Mouse (Mus musculus): ENCODE data around the gene Pgghg. TPM values are rescaled to one million over a fixed set of nuclear protein-coding genes. Genes with fewer than 3 reads are reported as not detected.
A peak's percentile ranks its signal among the peaks of the same experiment; 100 is the strongest.

The Pgghg gene
- polyA plus RNA-seq, 1 experiment from 2014 or later, result 12.2 TPM

DNA sequence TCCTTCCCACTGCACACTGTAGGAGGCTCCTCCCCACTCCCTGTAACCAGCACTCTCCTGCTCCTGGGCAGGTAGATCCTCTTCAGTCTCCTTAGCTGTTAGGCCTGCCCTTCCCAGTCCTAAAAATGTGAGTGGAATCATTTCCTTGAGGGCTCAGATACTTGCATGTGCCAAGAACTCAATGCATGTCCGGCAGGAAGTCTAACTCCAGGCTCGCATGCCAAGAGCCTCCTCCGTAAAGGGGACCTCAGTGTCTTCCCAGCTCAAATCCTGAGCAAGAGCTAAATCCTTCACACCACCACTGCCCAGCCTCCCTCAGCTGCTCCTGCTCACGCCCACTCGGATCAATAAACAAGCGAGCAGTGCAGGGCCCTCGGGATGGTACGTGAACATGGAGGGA, 9.9 kb downstream of the Pgghg start:
- no peaks in the 10 kb centered on the region for H3K27me3 ChIP-seq (replicated peaks)
- no peak overlapping the region for H3K27ac ChIP-seq
- H3K9ac ChIP-seq, result no peak overlapping the region
- 36% methylated on average over 8 of the region's 8 CpGs for WGBS
- H3K36me3 ChIP-seq, result peaks cover 11% of the 10 kb centered on the region
- H3K9me3 ChIP-seq, result no peaks in the 10 kb centered on the region
- peaks cover 23% of the 10 kb centered on the region for H3K4me1 ChIP-seq
- no peak overlapping the region for H3K4me3 ChIP-seq
- peak overlapping the region; percentile 1; the same call in 1 of the 2 replicates for H3K4me2 ChIP-seq (replicated peaks)
- no peak; the same call in 1 of the 2 replicates for ATAC-seq (ENCODE audit: low FRiP score, low read depth)

DNA sequence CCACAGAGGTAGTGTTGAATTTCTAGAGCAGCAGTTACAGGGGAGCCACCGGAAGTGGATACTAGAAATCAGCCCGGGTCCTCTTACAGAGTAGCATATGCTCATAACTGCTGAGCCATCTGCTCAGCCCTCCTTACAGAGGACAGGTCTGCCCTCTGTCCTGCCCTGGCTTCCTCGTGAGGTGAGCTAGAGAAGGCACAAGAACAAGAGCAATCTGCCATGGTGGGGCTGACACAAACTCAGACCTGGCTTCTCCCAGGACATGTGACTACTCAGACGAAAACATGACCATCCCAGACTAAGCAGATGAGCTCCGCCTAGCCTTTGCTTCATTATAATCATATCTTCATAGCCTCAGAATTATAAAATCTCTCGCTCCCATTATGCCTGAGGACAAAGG, 10.6 kb downstream of the Pgghg start:
- Histone ChIP-seq H3K4me3 (no peak overlapping the region), H3K27me3 (replicated peaks) (no peaks in the 10 kb centered on the region), H3K9ac (no peak overlapping the region), H3K27ac (no peak overlapping the region), H3K9me3 (no peaks in the 10 kb centered on the region), H3K36me3 (peaks cover 11% of the 10 kb centered on the region), H3K4me2 (replicated peaks) (0 out of 2 replicates have a peak overlapping the region, but pooled peaks have one; percentile 1), H3K4me1 (peaks cover 23% of the 10 kb centered on the region)
- ATAC-seq (ENCODE audit: low FRiP score, low read depth), result no peak
- 77% methylated on average over 6 of the region's 6 CpGs for WGBS

DNA sequence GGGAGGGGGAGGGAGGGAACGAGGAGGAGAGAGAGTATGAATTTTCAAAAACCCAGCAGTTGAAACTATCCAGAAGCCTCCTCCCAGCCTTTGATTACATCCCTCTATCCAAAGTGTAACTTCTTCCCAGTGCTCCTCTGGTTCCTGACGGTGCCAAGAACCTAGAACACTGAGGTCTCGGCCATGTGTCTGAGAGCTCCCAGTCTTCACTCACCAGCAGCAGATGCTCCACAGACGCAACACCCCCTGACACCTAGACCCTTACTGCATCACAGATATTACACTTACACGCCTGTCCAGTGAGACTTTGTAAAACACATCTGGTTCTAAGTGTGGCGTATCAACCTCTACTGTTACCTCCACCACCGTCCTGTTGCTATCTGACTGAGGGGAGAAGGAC, 11.2 kb downstream of the Pgghg start:
- Histone ChIP-seq H3K4me1 (peaks cover 23% of the 10 kb centered on the region), H3K9me3 (no peaks in the 10 kb centered on the region), H3K27me3 (replicated peaks) (no peaks in the 10 kb centered on the region), H3K27ac (no peak overlapping the region), H3K36me3 (peaks cover 11% of the 10 kb centered on the region), H3K9ac (no peak overlapping the region), H3K4me3 (no peak overlapping the region), H3K4me2 (replicated peaks) (no peak overlapping the region)
- WGBS, result 86% methylated on average over 7 of the region's 7 CpGs
- no peak for ATAC-seq (ENCODE audit: low FRiP score, low read depth)

DNA sequence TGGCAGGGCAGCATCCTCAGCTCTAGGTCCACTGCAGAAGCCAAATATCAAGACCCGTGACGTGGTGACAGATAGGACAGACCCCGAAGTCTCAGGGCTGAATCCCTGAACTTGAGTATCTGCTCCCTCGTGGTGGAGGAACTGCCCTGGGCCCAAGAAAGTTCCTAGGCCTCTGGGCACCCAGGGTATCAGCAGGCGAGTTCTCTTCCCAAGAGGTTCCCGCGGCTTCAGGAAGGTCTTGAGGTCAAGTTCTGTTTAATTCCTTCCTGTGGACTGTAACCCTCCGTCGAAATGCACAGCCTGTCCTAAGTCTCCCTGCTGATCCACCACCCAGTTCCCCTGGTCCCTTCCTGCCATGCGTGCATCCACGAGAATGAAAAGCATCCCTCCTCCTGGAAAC, 11.9 kb downstream of the Pgghg start:
- Histone ChIP-seq H3K4me3 (no peak overlapping the region), H3K9me3 (no peaks in the 10 kb centered on the region), H3K4me1 (peaks cover 23% of the 10 kb centered on the region), H3K36me3 (peaks cover 6% of the 10 kb centered on the region; the same call in 1 of the 2 replicates), H3K27ac (no peak overlapping the region), H3K9ac (no peak overlapping the region), H3K27me3 (replicated peaks) (no peaks in the 10 kb centered on the region), H3K4me2 (replicated peaks) (no peak overlapping the region)
- no peak for ATAC-seq (ENCODE audit: low FRiP score, low read depth)
- WGBS, result 89% methylated on average over 11 of the region's 11 CpGs

DNA sequence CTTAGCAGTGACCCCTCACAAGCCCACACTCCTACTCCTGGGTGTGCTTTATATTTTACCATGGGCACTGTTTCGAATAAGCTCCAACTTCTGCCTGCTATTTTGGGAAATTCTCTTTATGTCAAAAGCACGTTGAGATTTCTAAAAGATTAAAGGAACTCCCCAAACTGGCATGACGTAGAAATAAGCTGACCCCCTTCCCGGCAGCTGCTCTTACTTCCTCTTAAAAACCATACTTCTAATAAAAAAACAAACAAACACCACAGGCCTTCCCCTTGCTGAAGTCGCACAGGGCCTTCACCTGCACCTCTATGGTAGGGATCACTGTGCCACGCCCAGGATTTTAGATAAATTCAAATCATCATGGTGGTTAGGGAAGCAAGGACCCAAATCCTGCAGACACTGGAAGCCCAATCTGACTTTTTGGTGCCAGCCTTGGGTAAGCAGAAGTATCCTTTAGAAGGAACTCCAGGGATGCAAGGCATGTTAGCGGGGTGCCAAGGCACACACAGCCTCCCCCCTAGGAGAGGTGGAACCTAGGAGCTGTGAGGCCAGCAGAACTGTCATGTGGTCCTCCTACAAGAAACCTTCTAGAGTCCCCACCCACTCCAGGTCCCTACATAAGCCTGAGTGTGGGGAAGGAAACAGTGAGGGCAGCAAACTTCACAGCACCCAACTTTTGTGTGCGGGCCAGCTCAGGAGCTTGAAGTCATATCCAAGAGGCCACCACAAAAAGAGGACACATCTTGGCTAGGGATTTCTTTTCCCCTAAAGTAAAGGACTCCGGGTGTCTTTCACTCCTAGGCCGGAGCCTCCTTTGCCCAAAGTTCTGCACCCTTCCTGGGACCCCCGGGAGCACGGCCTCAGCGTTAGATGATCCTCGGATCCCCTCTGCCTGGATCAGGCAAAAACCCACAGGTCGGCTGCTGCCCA, 12.9 kb downstream of the Pgghg start:
- H3K4me1 ChIP-seq, result peaks cover 30% of the 10 kb centered on the region
- H3K4me3 ChIP-seq, result peak overlapping the region; percentile 41; the same call in 1 of the 2 replicates
- H3K27ac ChIP-seq, result no peak overlapping the region
- WGBS, result 70% methylated on average over 15 of the region's 15 CpGs
- H3K9ac ChIP-seq, result no peak overlapping the region
- no peaks in the 10 kb centered on the region for H3K9me3 ChIP-seq
- ATAC-seq (ENCODE audit: low FRiP score, low read depth), result no peak
- no peaks in the 10 kb centered on the region for H3K36me3 ChIP-seq
- peak overlapping the region; percentile 60 for H3K4me2 ChIP-seq (replicated peaks)
- no peaks in the 10 kb centered on the region for H3K27me3 ChIP-seq (replicated peaks)

DNA sequence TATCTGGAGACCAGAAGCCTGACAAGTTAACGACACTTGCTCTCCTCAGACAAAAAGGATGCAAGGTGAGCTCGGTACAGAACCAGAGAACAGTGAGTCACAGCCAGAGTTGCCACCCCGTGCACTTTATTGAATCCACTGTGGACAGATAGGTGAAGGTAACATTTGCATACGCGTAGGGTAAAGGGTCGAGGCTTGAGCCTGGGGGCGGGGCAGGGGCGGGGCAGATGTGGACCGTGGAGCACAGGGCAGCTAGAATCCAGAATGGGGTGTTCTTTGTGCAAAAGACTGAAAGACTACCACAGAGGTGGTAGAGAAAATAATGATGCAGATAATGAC, 13.5 kb downstream of the Pgghg start:
- H3K27ac ChIP-seq, result no peak overlapping the region

DNA sequence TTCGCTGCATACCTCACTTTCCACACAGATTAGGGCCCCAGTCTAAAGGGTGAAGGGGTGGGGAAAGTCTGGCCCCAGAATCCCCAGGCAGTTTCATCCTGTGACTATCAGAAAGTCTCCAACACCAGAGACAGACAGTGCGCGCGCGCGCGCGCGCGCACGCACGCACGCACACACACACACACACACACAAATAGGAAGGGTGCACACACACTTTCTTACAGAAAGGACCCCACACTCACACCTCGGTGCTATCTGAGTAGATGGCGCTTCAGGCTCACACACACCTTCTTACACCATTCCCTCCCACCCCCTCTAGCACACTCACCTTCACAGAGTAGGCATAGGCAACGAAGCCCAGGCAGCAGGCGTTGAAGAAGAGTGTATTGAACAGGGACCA, 14.2 kb downstream of the Pgghg start:
- Histone ChIP-seq H3K36me3 (no peaks in the 10 kb centered on the region), H3K9ac (peak overlapping the region; percentile 45), H3K4me1 (peaks cover 31% of the 10 kb centered on the region), H3K4me3 (peak overlapping the region; percentile 41), H3K9me3 (no peaks in the 10 kb centered on the region), H3K27me3 (replicated peaks) (no peaks in the 10 kb centered on the region), H3K27ac (no peak overlapping the region), H3K4me2 (replicated peaks) (peak overlapping the region; percentile 60)
- 18% methylated on average over 17 of the region's 17 CpGs for WGBS
- ATAC-seq (ENCODE audit: low FRiP score, low read depth), result 0 out of 2 replicates have a peak, but pooled peaks have one; percentile 23

More for the DNA sequence above, 13.5 kb downstream of the Pgghg start:
- Histone ChIP-seq H3K4me3 (peak overlapping the region; percentile 41; the same call in 1 of the 2 replicates), H3K4me2 (replicated peaks) (peak overlapping the region; percentile 60), H3K4me1 (peaks cover 36% of the 10 kb centered on the region), H3K9me3 (no peaks in the 10 kb centered on the region), H3K36me3 (no peaks in the 10 kb centered on the region), H3K27me3 (replicated peaks) (no peaks in the 10 kb centered on the region), H3K9ac (no peak overlapping the region)
- WGBS, result 8% methylated on average over 9 of the region's 9 CpGs
- ATAC-seq (ENCODE audit: low FRiP score, low read depth), result no peak

DNA sequence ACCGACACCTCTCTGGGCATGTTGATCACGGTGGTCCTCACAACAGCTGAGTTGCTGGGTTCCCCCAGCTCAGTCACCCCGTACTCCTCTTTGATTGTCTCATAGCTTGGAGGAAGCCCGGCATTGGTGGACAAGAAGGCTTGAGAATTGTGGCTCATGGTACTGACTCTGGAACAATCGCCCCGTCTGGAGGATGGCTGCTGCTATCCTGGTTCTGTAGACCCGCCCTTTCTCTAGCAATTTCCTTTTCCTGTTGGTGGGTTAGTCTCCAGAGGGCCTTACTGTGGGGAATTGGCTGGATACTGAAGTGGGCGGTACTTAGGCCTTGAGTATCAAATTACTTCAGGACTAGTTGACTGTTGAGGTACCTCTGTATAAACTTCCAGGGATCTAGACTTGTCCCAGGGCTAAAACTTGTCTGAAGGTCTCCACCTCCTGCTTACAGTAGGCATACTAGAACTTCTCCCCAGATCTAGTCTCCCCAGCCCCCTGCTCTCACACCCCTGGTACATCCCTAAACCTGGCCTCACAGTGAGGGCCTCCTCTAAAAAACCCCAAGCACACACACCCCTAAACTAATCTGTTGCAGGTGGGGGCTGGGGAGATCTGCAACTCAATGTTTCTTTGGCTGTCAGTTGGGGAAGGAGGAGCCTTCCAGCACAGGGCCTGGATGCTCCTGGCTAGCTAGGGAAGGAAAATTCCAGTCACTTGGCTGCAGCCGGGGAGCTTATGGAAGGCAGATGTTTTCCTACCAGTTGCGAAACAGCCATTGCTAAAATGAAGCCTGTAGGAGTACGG, 14.8 kb downstream of the Pgghg start, which contains the start of the genes Gm45717 and Ifitm2:
Gene Gm45717, minus strand, starts transcription at position 180 of the 798 bp plus-strand sequence.
Gene Ifitm2, minus strand, starts transcription at position 230 of the 798 bp plus-strand sequence.
- no peaks in the 10 kb centered on the region for H3K9me3 ChIP-seq
- peak within 1 kb of the TSS; percentile 45 for H3K9ac ChIP-seq
- no peaks in the 10 kb centered on the region for H3K36me3 ChIP-seq
- 20% methylated on average over 11 of the region's 11 CpGs for WGBS
- H3K4me1 ChIP-seq, result peaks cover 25% of the 10 kb centered on the region
- peak within 1 kb of the TSS; percentile 41 for H3K4me3 ChIP-seq
- no peak within 1 kb of the TSS for H3K27ac ChIP-seq
- ATAC-seq (ENCODE audit: low FRiP score, low read depth), result 0 out of 2 replicates have a peak, but pooled peaks have one; percentile 34
- H3K4me2 ChIP-seq (replicated peaks), result peak within 1 kb of the TSS; percentile 60
- no peaks in the 10 kb centered on the region for H3K27me3 ChIP-seq (replicated peaks)

DNA sequence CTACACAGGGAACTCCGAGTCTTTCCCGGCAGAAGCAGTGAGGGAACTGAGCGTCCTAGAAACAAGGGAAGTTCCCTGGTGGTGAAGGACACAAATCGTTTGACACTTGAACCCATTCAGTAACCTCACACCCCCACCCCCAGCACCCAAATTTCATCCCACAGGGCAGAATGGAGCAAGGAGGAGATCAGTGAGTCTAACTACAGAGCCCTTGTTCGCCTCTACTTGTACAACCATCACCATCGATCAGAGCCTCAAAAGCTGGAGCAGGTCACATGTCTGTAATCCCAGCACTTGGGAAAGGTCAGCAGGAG, 15.3 kb downstream of the Pgghg start:
- Histone ChIP-seq H3K27ac (no peak overlapping the region), H3K36me3 (no peaks in the 10 kb centered on the region), H3K4me1 (peaks cover 20% of the 10 kb centered on the region), H3K27me3 (replicated peaks) (no peaks in the 10 kb centered on the region), H3K9ac (no peak overlapping the region), H3K4me2 (replicated peaks) (no peak overlapping the region), H3K9me3 (no peaks in the 10 kb centered on the region), H3K4me3 (no peak overlapping the region)
- 58% methylated on average over 6 of the region's 6 CpGs for WGBS
- ATAC-seq (ENCODE audit: low FRiP score, low read depth), result no peak

DNA sequence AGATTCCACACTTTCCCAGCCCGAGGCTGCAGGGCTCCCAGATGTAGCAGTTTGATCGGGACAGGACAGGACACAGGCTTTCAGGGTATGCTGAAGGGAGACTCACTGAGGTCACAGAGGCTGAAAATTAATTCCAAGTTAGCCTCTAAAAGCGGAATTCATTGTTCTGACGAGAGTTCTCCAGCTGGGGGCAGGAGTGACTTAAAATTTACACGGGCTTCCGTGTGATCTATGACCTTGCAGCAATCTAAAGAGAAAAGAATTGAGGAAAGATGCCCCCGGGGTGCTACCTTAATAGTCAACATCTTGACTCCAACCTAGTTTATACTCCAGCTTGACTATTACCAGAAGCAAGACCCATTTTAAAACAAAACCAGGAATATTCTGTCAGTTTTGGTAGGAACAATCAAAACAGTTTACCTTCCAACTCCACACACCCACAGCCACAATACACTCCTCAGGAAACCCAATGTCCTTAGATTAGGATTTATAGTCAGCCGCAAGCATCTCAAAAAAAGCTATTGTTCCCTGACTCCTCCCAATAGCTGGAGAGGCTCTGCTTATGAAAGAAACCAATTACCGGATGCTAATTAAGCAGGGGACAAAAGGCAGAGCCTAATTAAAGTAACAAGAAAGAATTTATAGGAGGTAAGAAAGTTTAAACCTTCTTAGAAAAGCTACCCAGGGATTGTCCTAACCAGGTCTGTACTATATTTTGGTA, 18.1 kb downstream of the Pgghg start:
- H3K4me1 ChIP-seq, result peaks cover 17% of the 10 kb centered on the region
- no peaks in the 10 kb centered on the region for H3K36me3 ChIP-seq
- 0 out of 2 replicates have a peak, but pooled peaks have one; percentile 41 for ATAC-seq (ENCODE audit: low FRiP score, low read depth)
- H3K4me2 ChIP-seq (replicated peaks), result 0 out of 2 replicates have a peak overlapping the region, but pooled peaks have one; percentile 0
- no peak overlapping the region for H3K4me3 ChIP-seq
- no peaks in the 10 kb centered on the region for H3K27me3 ChIP-seq (replicated peaks)
- H3K9me3 ChIP-seq, result no peaks in the 10 kb centered on the region
- no peak overlapping the region for H3K27ac ChIP-seq
- WGBS, result 2% methylated on average over 9 of the region's 9 CpGs
- no peak overlapping the region for H3K9ac ChIP-seq

DNA sequence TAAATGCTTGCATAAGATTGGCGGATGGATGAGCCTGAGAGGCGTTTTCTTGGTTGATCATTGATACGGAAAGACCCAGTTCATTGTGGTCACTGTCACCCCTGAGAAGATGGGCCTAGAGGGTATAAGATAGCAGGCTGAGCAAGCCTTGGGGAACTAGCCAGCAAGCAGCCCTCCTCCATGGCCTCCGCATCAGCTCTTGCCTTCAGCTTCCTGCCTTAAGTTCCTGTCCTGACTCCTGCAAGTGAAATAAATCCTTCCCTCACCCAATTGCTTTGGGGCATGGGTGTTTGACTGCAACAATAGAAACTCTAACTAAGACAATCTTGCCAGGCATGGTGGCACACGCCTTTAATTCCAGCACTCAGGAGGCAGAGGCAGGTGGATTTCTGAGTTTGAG, 18.8 kb downstream of the Pgghg start:
- H3K27ac ChIP-seq, result no peak overlapping the region
- no peak overlapping the region for H3K4me2 ChIP-seq (replicated peaks)
- H3K4me1 ChIP-seq, result peaks cover 16% of the 10 kb centered on the region; the same call in 1 of the 2 replicates
- no peak overlapping the region for H3K9ac ChIP-seq
- H3K36me3 ChIP-seq, result no peaks in the 10 kb centered on the region
- H3K4me3 ChIP-seq, result no peak overlapping the region
- H3K27me3 ChIP-seq (replicated peaks), result no peaks in the 10 kb centered on the region
- WGBS, result 54% methylated on average over 5 of the region's 5 CpGs
- ATAC-seq (ENCODE audit: low FRiP score, low read depth), result no peak
- no peaks in the 10 kb centered on the region for H3K9me3 ChIP-seq
